Mouse (Mus musculus) forebrain, postnatal 0 days (tissue): ENCODE data around the gene Slc16a14. TPM values are rescaled to one million over a fixed set of nuclear protein-coding genes. Genes with fewer than 3 reads are reported as not detected.

ENCODE experiments used
- ATAC-seq: fragments of 200-750 bp; cut with Nextera tagmentation; 2 replicates; pipeline ENCODE4 v1.8.0; 2017; ENCODE audit warnings: mild to moderate bottlenecking, moderate library complexity
- DNase-seq: peaks from one replicate; pipeline ENCODE4 v3.0.0-alpha.2; 2015
- H3K27ac ChIP-seq: fragments of 300-500 bp; sonication (generic); 2 replicates; pipeline ENCODE4 v1.5.1; 2014; ENCODE audit warnings: low read depth, mild to moderate bottlenecking, antibody characterized with exemption, low read length, moderate library complexity, mixed read lengths
- H3K27me3 ChIP-seq: fragments of 300-500 bp; sonication (generic); 2 replicates; pipeline ENCODE4 v1.6.1; 2014; ENCODE audit warnings: mild to moderate bottlenecking, low read length, mixed read lengths; ENCODE audit not compliant: insufficient read depth
- H3K36me3 ChIP-seq: fragments of 300-500 bp; sonication (generic); 2 replicates; pipeline ENCODE4 v1.6.1; 2014; ENCODE audit warnings: mild to moderate bottlenecking, moderate library complexity; ENCODE audit not compliant: insufficient read depth
- H3K4me1 ChIP-seq: fragments of 300-500 bp; sonication (generic); 2 replicates; pipeline ENCODE4 v1.6.1; 2014; ENCODE audit warnings: antibody characterized with exemption; ENCODE audit not compliant: insufficient read depth
- H3K4me2 ChIP-seq: fragments of 300-500 bp; sonication (generic); 2 replicates; pipeline ENCODE4 v1.6.1; 2014; ENCODE audit warnings: low read depth, mild to moderate bottlenecking, moderate library complexity
- H3K4me3 ChIP-seq: fragments of 300-500 bp; sonication (generic); 2 replicates; pipeline ENCODE4 v1.5.1; 2014; ENCODE audit warnings: low read depth, low read length, mixed read lengths
- H3K9ac ChIP-seq: fragments of 300-500 bp; sonication (generic); 2 replicates; pipeline ENCODE4 v1.6.1; 2014; ENCODE audit warnings: mild to moderate bottlenecking
- H3K9me3 ChIP-seq: fragments of 300-500 bp; sonication (generic); 2 replicates; pipeline ENCODE4 v1.6.1; 2016; ENCODE audit warnings: low read length
- CTCF ChIP-seq: sonication (generic); IDR thresholded peaks from 2 replicates; pipeline ENCODE4 v1.5.1; 2016; ENCODE audit warnings: antibody characterized with exemption, control low read depth, low read depth
- WGBS: fragments of 180-500 bp; shearing (Covaris S2); extraction: QIAGEN DNeasy Blood & Tissue Kit; methylation state at CpG from one replicate; pipeline ENCODE4 v1.1.7; 2014; 5-methylcytosine and 5-hydroxymethylcytosine counted together
- polyA plus RNA-seq: library from polyadenylated mRNA; unstranded; fragments of >200 nt; fragmentation: Nextera tagmentation; extraction: Ambion mirVana; gene quantifications from 2 replicates; pipeline ENCODE4 v1.2.1, GENCODE M21; 2015
- total RNA-seq: library from RNA; depleted of rRNA; stranded (reverse); fragments of >200 nt; gene quantifications from 2 replicates; pipeline ENCODE4 v1.2.3, GENCODE M21; 2014; rRNA removed

Gene Slc16a14
- total and polyA plus RNA-seq, 2 experiments from 2014 or later, result 15.7 to 23.2 TPM

- Histone ChIP-seq H3K27ac (no peak overlapping the region), H3K4me3 (no peak overlapping the region), H3K9me3 (no peaks in the 10 kb centered on the region), H3K36me3 (no peaks in the 10 kb centered on the region), H3K27me3 (no peaks in the 10 kb centered on the region), H3K4me1 (no peaks in the 10 kb centered on the region), H3K4me2 (no peak overlapping the region), H3K9ac (no peak overlapping the region)
- TF ChIP-seq CTCF, result no peak
- DNase-seq (no peak), ATAC-seq (no peak)
- WGBS, result 93% methylated on average over 6 of the region's 6 CpGs
These were observed 75.3 kb downstream of the Slc16a14 start for GRCm38 (mm10) chr1:84859597-84859996.

Other genes with a start within 250 kb of the Slc16a14 start
- 164 and 265 TPM in 2 replicates for gene Dner, start 238.9 kb downstream of the Slc16a14 start, total RNA-seq
- gene Dner, start 238.9 kb downstream of the Slc16a14 start, polyA plus RNA-seq, result 203 and 295 TPM in 2 replicates
- gene Fbxo36, start 95.3 kb downstream of the Slc16a14 start, total RNA-seq, result 2.3 and 3.1 TPM in 2 replicates
- gene Fbxo36, start 95.3 kb downstream of the Slc16a14 start, polyA plus RNA-seq, result 10.8 and 11.8 TPM in 2 replicates
- 106 and 126 TPM in 2 replicates for gene Trip12, start 94.6 kb downstream of the Slc16a14 start, total RNA-seq
- 13.7 and 26.0 TPM in 2 replicates for gene Trip12, start 94.6 kb downstream of the Slc16a14 start, polyA plus RNA-seq
- not detected in 2 replicates for gene Gm10553, start 165.0 kb upstream of the Slc16a14 start, total RNA-seq
- gene Gm10553, start 165.0 kb upstream of the Slc16a14 start, polyA plus RNA-seq, result not detected in 2 replicates
- gene A530032D15Rik, start 174.7 kb upstream of the Slc16a14 start, total RNA-seq, result not detected in 2 replicates
- not detected in 2 replicates for gene A530032D15Rik, start 174.7 kb upstream of the Slc16a14 start, polyA plus RNA-seq